Mouse (Mus musculus) intestine, postnatal 0 days (tissue): Measurements from ENCODE around the gene Cant1. TPM values are rescaled to one million over a fixed set of nuclear protein-coding genes. Genes with fewer than 3 reads are reported as not detected.
"Not testable (repeated sequence)": the region's sequence is repeated elsewhere in the genome, so short reads cannot be mapped to it uniquely, and the experiment has no call there.

Source experiments
- ATAC-seq: fragments of 200-750 bp; cut with Nextera tagmentation; 2 replicates; pipeline ENCODE4 v1.8.0; 2017; ENCODE audit warnings: mild to moderate bottlenecking, moderate TSS enrichment, moderate library complexity
- H3K27ac ChIP-seq: fragments of 300-500 bp; sonication (generic); 2 replicates; pipeline ENCODE4 v1.5.1; 2014; ENCODE audit warnings: mild to moderate bottlenecking, low read depth, low read length, moderate library complexity
- H3K27me3 ChIP-seq: fragments of 300-500 bp; sonication (generic); replicated peaks from 2 replicates; pipeline ENCODE4 v1.6.1; 2014; ENCODE audit warnings: low read length, mixed read lengths; ENCODE audit not compliant: control insufficient read depth, insufficient read depth
- H3K36me3 ChIP-seq: fragments of 300-500 bp; sonication (generic); 2 replicates; pipeline ENCODE4 v1.6.1; 2014; ENCODE audit warnings: mild to moderate bottlenecking, moderate library complexity; ENCODE audit not compliant: control insufficient read depth, insufficient read depth
- H3K4me1 ChIP-seq: fragments of 300-500 bp; sonication (generic); replicated peaks from 2 replicates; pipeline ENCODE4 v1.6.1; 2014; ENCODE audit warnings: antibody characterized with exemption, low read length, mixed read lengths; ENCODE audit not compliant: control insufficient read depth, insufficient read depth
- H3K4me2 ChIP-seq: fragments of 300-500 bp; sonication (generic); replicated peaks from 2 replicates; pipeline ENCODE4 v1.6.1; 2014; ENCODE audit warnings: low read depth, mild to moderate bottlenecking, moderate library complexity
- H3K4me3 ChIP-seq: fragments of 300-500 bp; sonication (generic); 2 replicates; pipeline ENCODE4 v1.5.1; 2014; ENCODE audit warnings: low read depth, low read length
- H3K9ac ChIP-seq: fragments of 300-500 bp; sonication (generic); 2 replicates; pipeline ENCODE4 v1.6.1; 2014; ENCODE audit warnings: mild to moderate bottlenecking, low read depth, low read length
- H3K9me3 ChIP-seq: fragments of 300-500 bp; sonication (generic); 2 replicates; pipeline ENCODE4 v1.6.1; 2016; ENCODE audit warnings: mixed run types; ENCODE audit not compliant: control insufficient read depth
- CTCF ChIP-seq: sonication (generic); IDR thresholded peaks from 2 replicates; pipeline ENCODE4 v1.5.1; 2016; ENCODE audit warnings: low read depth, mild to moderate bottlenecking, control low read depth, antibody characterized with exemption, moderate library complexity
- WGBS: fragments of 180-500 bp; shearing (Covaris S2); extraction: QIAGEN DNeasy Blood & Tissue Kit; methylation state at CpG from one replicate; pipeline ENCODE4 v1.1.7; 2014; 5-methylcytosine and 5-hydroxymethylcytosine counted together
- polyA plus RNA-seq: library from polyadenylated mRNA; unstranded; fragments of >200 nt; fragmentation: Nextera tagmentation; extraction: Ambion mirVana; gene quantifications from 2 replicates; pipeline ENCODE4 v1.2.1, GENCODE M21; 2015

Cant1 gene
- polyA plus RNA-seq, 1 experiment from 2014 or later, result 35.0 TPM

- H3K9ac ChIP-seq, result peak overlapping the region; percentile 56
- peak overlapping the region; percentile 84 for H3K4me2 ChIP-seq
- H3K9me3 ChIP-seq, result no peaks in the 10 kb centered on the region
- peak overlapping the region; percentile 93 for H3K27ac ChIP-seq
- H3K36me3 ChIP-seq, result peaks cover 40% of the 10 kb centered on the region
- H3K4me3 ChIP-seq, result peak overlapping the region; percentile 44
- ATAC-seq, result no peak
- 54% methylated on average over 4 of the region's 4 CpGs for WGBS
- no peak for TF ChIP-seq CTCF
- peaks cover 9% of the 10 kb centered on the region; the same call in 1 of the 2 replicates for H3K4me1 ChIP-seq
- H3K27me3 ChIP-seq, result no peaks in the 10 kb centered on the region
Observed at GRCm38 (mm10) chr11:118401195-118401594, 17.7 kb downstream of the Cant1 start.

DNA sequence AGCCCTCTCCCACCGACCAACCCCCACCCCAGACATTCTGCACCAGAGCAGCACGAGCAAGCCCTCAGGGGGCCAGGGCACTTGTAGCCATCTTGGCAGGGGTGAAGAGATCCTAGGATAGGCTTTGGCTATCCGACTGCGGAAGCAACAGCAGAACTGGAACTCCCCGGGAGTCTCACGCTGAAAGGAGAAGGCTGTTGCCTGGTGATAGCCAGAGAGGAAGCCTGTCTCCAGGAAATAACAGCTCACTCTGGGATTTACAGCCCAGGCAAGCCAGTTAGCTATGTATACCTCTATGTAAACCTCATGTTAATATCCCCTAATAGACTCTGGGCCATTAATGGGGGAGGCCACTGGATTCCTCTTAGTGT, 18.3 kb downstream of the Cant1 start:
- Histone ChIP-seq H3K9ac (peak overlapping the region; percentile 56), H3K27me3 (no peaks in the 10 kb centered on the region), H3K4me1 (peaks cover 9% of the 10 kb centered on the region; the same call in 1 of the 2 replicates), H3K4me2 (peak overlapping the region; percentile 84), H3K4me3 (peak overlapping the region; percentile 44), H3K9me3 (no peaks in the 10 kb centered on the region), H3K27ac (peak overlapping the region; percentile 93), H3K36me3 (peaks cover 41% of the 10 kb centered on the region)
- 7% methylated on average over 6 of the region's 6 CpGs for WGBS
- TF ChIP-seq CTCF, result no peak
- 0 out of 2 replicates have a peak, but pooled peaks have one; percentile 4 for ATAC-seq

DNA sequence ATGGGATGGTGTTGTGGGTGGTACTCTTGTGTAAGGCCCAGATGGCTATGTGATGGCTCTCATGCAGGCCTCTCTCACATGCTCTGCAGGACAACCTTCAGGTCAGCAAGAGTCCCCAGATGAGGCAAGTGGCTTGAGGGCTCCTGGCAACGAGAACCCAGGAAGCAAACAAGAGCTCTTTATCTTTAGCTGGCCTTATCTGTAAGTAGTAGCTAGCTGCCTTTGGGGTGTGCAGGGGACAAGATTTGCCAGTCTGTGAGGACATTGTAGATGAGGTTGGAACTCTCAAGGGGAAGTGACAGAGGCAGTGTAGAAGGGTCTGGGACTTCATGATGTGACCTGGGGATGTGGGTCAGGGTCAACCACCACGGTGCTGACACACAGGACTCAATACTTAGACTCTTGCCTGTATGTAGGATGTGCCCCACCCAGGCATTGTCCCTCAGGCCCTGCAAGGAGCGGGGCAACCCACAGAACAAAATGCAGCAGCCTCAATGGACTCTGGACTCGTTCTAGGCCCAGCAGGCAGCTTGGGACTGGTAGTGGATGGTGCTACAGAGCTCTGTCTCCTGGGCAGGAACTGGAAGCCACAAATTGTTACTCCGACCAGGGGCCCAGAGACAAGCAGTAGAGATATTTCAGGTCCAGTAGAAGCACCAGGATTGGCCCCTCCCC, 18.9 kb downstream of the Cant1 start:
- Histone ChIP-seq H3K27me3 (no peaks in the 10 kb centered on the region), H3K27ac (peak overlapping the region; percentile 93), H3K9me3 (no peaks in the 10 kb centered on the region), H3K4me2 (peak overlapping the region; percentile 84), H3K36me3 (peaks cover 43% of the 10 kb centered on the region), H3K9ac (peak overlapping the region; percentile 56; the same call in 1 of the 2 replicates), H3K4me1 (peaks cover 9% of the 10 kb centered on the region; the same call in 1 of the 2 replicates), H3K4me3 (peak overlapping the region; percentile 44)
- TF ChIP-seq CTCF, result no peak
- 27% methylated on average over 5 of the region's 5 CpGs for WGBS
- peak; percentile 58 for ATAC-seq

DNA sequence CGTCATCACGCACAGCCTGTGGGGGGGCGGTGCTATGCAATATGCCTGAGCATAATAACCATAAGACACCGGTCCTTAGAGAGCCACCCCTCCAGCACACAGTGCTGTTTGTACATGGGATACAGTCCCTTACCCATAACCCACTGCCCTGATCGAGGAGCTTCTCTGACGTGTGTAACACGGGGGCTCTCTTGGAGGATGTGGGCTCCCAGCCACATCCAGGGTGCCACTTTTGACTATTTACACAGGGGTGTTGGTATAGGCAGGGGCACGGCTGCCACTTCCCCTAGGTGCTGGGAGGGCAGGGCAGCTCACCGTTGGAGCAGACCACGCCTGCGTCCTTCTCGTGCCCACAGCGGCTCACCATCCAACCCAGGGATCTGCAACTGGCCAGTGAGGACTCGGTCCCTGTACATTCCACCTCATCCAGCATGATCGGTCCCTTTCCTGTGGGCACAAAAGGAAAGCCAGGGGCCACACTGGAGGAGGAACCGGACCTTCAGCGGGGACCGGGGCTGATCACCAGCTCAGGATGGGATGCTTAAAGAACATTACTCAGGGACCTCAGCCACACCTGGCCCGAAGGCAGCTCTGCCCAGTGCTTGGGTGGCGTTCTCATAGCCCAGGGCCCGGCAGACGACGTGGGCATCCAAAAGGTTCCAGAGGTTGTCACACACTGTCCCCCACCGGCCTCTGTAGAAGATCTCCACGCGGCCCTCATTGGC, 20.9 kb downstream of the Cant1 start:
- Histone ChIP-seq H3K27ac (no peak overlapping the region), H3K4me1 (peaks cover 9% of the 10 kb centered on the region; the same call in 1 of the 2 replicates), H3K9me3 (no peaks in the 10 kb centered on the region), H3K4me3 (no peak overlapping the region), H3K36me3 (peaks cover 63% of the 10 kb centered on the region), H3K9ac (no peak overlapping the region), H3K4me2 (no peak overlapping the region), H3K27me3 (no peaks in the 10 kb centered on the region)
- no peak for TF ChIP-seq CTCF
- ATAC-seq, result no peak
- 90% methylated on average over 26 of the region's 26 CpGs for WGBS

- no peak for TF ChIP-seq CTCF
- Histone ChIP-seq H3K4me1 (0 out of 2 replicates have a peak, but pooled peaks cover 2% of the 10 kb centered on the region), H3K9me3 (no peaks in the 10 kb centered on the region), H3K27ac (no peak overlapping the region), H3K9ac (no peak overlapping the region), H3K27me3 (no peaks in the 10 kb centered on the region), H3K4me3 (no peak overlapping the region), H3K36me3 (peaks cover 74% of the 10 kb centered on the region), H3K4me2 (no peak overlapping the region)
- WGBS, result 70% methylated on average over 6 of the region's 6 CpGs
- ATAC-seq, result no peak
Observed at GRCm38 (mm10) chr11:118394538-118394937, 24.3 kb downstream of the Cant1 start.

DNA sequence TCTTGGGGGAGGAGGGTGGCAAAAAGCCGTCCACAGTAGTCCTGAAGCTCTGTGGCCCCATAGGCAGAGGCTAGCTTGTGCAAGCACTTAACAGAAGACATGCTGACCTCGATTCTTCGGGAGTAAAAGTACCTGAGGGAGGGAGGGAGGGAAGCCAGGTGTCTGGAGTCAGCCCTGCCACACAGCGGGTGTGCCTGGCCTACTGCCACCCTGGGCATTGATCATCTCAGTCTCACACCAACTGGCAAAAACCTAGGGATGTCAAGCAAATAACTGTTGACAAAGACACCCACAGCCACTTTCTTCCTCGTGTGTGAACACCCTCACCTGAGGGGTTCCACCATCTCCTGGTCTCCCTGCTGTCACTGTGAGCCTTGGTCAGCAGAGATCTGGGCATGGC, 24.9 kb downstream of the Cant1 start:
- Histone ChIP-seq H3K36me3 (peaks cover 71% of the 10 kb centered on the region), H3K4me3 (no peak overlapping the region), H3K4me2 (no peak overlapping the region), H3K27me3 (no peaks in the 10 kb centered on the region), H3K9ac (no peak overlapping the region), H3K4me1 (no peaks in the 10 kb centered on the region), H3K27ac (no peak overlapping the region), H3K9me3 (no peaks in the 10 kb centered on the region)
- ATAC-seq, result no peak
- TF ChIP-seq CTCF, result no peak
- WGBS, result 77% methylated on average over 5 of the region's 5 CpGs

GRCm38 (mm10) chr11:118387816-118388215, 31.1 kb downstream of the Cant1 start:
- not testable (repeated sequence) for H3K4me2 ChIP-seq

More at GRCm38 (mm10) chr11:118387816-118388215, 31.1 kb downstream of the Cant1 start:
- H3K27me3 ChIP-seq, ATAC-seq, H3K4me1 ChIP-seq, H3K9me3 ChIP-seq, H3K4me3 ChIP-seq, H3K36me3 ChIP-seq, H3K9ac ChIP-seq, H3K27ac ChIP-seq: not testable (repeated sequence)
- 93% methylated on average over 13 of the region's 13 CpGs for WGBS
